Mouse (Mus musculus) CH12.LX (cell line): ENCODE measurements around the gene Gm14214. TPM values are rescaled to one million over a fixed set of nuclear protein-coding genes. Genes with fewer than 3 reads are reported as not detected.

Experiments used
- DNase-seq: peaks from one replicate; pipeline ENCODE4 v3.0.0-alpha.2; 2013; ENCODE audit errors: extremely low read depth
- H3K27ac ChIP-seq: 2 replicates; pipeline ENCODE4 v1.5.1; 2012; ENCODE audit warnings: low read depth, mild to moderate bottlenecking, control low read depth, moderate library complexity; ENCODE audit not compliant: insufficient read depth
- H3K27me3 ChIP-seq: replicated peaks from 2 replicates; pipeline ENCODE3; 2012; ENCODE audit warnings: inconsistent platforms
- H3K36me3 ChIP-seq, 2 experiments: replicated peaks in 1 of 2; 2 replicates each; pipeline versions ENCODE3 to v1.6.1; 2012; ENCODE audit warnings: inconsistent platforms in 1 of 2, low read length in 1 of 2, mild to moderate bottlenecking in 1 of 2, mixed read lengths in 1 of 2, moderate library complexity in 1 of 2; ENCODE audit not compliant: control insufficient read depth in 1 of 2, insufficient read depth in 1 of 2
- H3K4me1 ChIP-seq, 2 experiments: 2 replicates each; pipeline ENCODE4 v1.6.1; 2012; ENCODE audit warnings: inconsistent platforms in 1 of 2, moderate library complexity in 1 of 2; ENCODE audit not compliant: insufficient read depth in 2 of 2, control insufficient read depth in 1 of 2
- H3K4me2 ChIP-seq: 2 replicates; pipeline ENCODE4 v1.6.1; 2012; ENCODE audit warnings: low read depth, mild to moderate bottlenecking, control low read depth; ENCODE audit not compliant: poor library complexity, insufficient read depth, severe bottlenecking
- H3K4me3 ChIP-seq, 3 experiments: fragments of 150-350 bp in 1 of 3; sonication (generic) in 1 of 3; replicated peaks in 1 of 3; 2 replicates each; pipeline versions ENCODE3 to v1.5.1; 2011 to 2012; ENCODE audit warnings: low read depth in 2 of 3, low read length in 2 of 3, mild to moderate bottlenecking in 2 of 3, moderate library complexity in 2 of 3, control low read depth in 1 of 3, improper control_type of control experiment in 1 of 3, inconsistent platforms in 1 of 3, mixed read lengths in 1 of 3; ENCODE audit not compliant: poor library complexity in 1 of 3
- H3K79me2 ChIP-seq: replicated peaks from 2 replicates; pipeline ENCODE4 v1.6.1; 2012; ENCODE audit warnings: mild to moderate bottlenecking, moderate library complexity; ENCODE audit not compliant: control insufficient read depth, poor library complexity, insufficient read depth, severe bottlenecking; ENCODE audit errors: extremely low read depth
- H3K9ac ChIP-seq: 2 replicates; pipeline ENCODE4 v1.6.1; 2012; ENCODE audit warnings: low read depth, mild to moderate bottlenecking, control low read depth, moderate library complexity; ENCODE audit not compliant: insufficient read depth
- H3K9me3 ChIP-seq: replicated peaks from 2 replicates; pipeline ENCODE3; 2012; ENCODE audit warnings: low read length, inconsistent platforms, mixed read lengths
- BHLHE40 ChIP-seq: IDR thresholded peaks from 2 replicates; pipeline ENCODE4 v1.6.1; 2011; ENCODE audit warnings: mild to moderate bottlenecking, low read depth, low read length, improper control_type of control experiment
- CHD1 ChIP-seq: IDR thresholded peaks from 2 replicates; pipeline ENCODE4 v1.6.1; 2012; ENCODE audit warnings: low read depth, low read length, improper control_type of control experiment, inconsistent platforms
- CHD2 ChIP-seq: IDR thresholded peaks from 2 replicates; pipeline ENCODE4 v1.6.1; 2011; ENCODE audit warnings: low read length, improper control_type of control experiment
- CTCF ChIP-seq, 2 experiments: IDR thresholded peaks in 1 of 2; conservative IDR thresholded peaks in 1 of 2; 2 replicates each; pipeline ENCODE4 v1.5.1; 2011 to 2012; ENCODE audit warnings: low read depth in 2 of 2, low read length in 2 of 2, improper control_type of control experiment in 1 of 2, inconsistent platforms in 1 of 2, mild to moderate bottlenecking in 1 of 2, moderate library complexity in 1 of 2
- E2F4 ChIP-seq: IDR thresholded peaks from 2 replicates; pipeline ENCODE4 v1.6.1; 2011; ENCODE audit warnings: low read depth, low read length, improper control_type of control experiment; ENCODE audit not compliant: insufficient replicate concordance
- ELF1 ChIP-seq: IDR thresholded peaks from 2 replicates; pipeline ENCODE4 v1.6.1; 2014; ENCODE audit warnings: low read depth, mild to moderate bottlenecking, inconsistent platforms, low read length, improper control_type of control experiment
- ETS1 ChIP-seq: conservative IDR thresholded peaks from 2 replicates; pipeline ENCODE4 v1.6.1; 2012; ENCODE audit warnings: low read depth, mild to moderate bottlenecking, inconsistent platforms, low read length, improper control_type of control experiment, moderate library complexity
- GABPA ChIP-seq: IDR thresholded peaks from 2 replicates; pipeline ENCODE4 v1.6.1; 2012; ENCODE audit warnings: low read depth, low read length, improper control_type of control experiment, inconsistent platforms; ENCODE audit not compliant: insufficient replicate concordance
- HCFC1 ChIP-seq: IDR thresholded peaks from 2 replicates; pipeline ENCODE4 v1.6.1; 2012; ENCODE audit warnings: low read depth, mild to moderate bottlenecking, inconsistent platforms, low read length, improper control_type of control experiment
- IRF4 ChIP-seq: IDR thresholded peaks from 2 replicates; pipeline ENCODE4 v1.6.1; 2014; ENCODE audit warnings: low read depth, mild to moderate bottlenecking, inconsistent platforms, low read length, improper control_type of control experiment
- JUND ChIP-seq: conservative IDR thresholded peaks from 2 replicates; pipeline ENCODE4 v1.6.1; 2011; ENCODE audit warnings: low read depth, low read length, improper control_type of control experiment
- KAT2A ChIP-seq: IDR thresholded peaks from 2 replicates; pipeline ENCODE4 v1.6.1; 2012; ENCODE audit warnings: low read length, improper control_type of control experiment, inconsistent platforms; ENCODE audit not compliant: insufficient replicate concordance
- MAFK ChIP-seq: IDR thresholded peaks from 2 replicates; pipeline ENCODE4 v1.6.1; 2011; ENCODE audit warnings: low read length, improper control_type of control experiment; ENCODE audit not compliant: insufficient replicate concordance
- MEF2A ChIP-seq: IDR thresholded peaks from 2 replicates; pipeline ENCODE4 v1.6.1; 2014; ENCODE audit warnings: low read depth, mild to moderate bottlenecking, inconsistent platforms, low read length, improper control_type of control experiment, borderline replicate concordance
- MYC ChIP-seq: IDR thresholded peaks from 2 replicates; pipeline ENCODE4 v1.6.1; 2011; ENCODE audit warnings: low read depth, mild to moderate bottlenecking, improper control_type of control experiment, low read length
- NELFE ChIP-seq: IDR thresholded peaks from 2 replicates; pipeline ENCODE4 v1.6.1; 2011; ENCODE audit warnings: low read depth, low read length, improper control_type of control experiment
- NRF1 ChIP-seq: IDR thresholded peaks from 2 replicates; pipeline ENCODE4 v1.6.1; 2014; ENCODE audit warnings: low read depth, mild to moderate bottlenecking, inconsistent platforms, low read length, improper control_type of control experiment, moderate library complexity
- PAX5 ChIP-seq: IDR thresholded peaks from 2 replicates; pipeline ENCODE4 v1.6.1; 2012; ENCODE audit warnings: low read length, inconsistent platforms, mixed read lengths
- POLR2A ChIP-seq: IDR thresholded peaks from 2 replicates; pipeline ENCODE4 v1.6.1; 2011; ENCODE audit warnings: low read depth, mild to moderate bottlenecking, improper control_type of control experiment, low read length
- POLR2AphosphoS2 ChIP-seq: IDR thresholded peaks from 2 replicates; pipeline ENCODE4 v1.6.1; 2011; ENCODE audit warnings: low read depth, low read length, improper control_type of control experiment
- RAD21 ChIP-seq: IDR thresholded peaks from 2 replicates; pipeline ENCODE4 v1.6.1; 2011; ENCODE audit warnings: low read depth, mild to moderate bottlenecking, low read length, improper control_type of control experiment, moderate library complexity
- RCOR1 ChIP-seq: conservative IDR thresholded peaks from 2 replicates; pipeline ENCODE4 v1.6.1; 2012; ENCODE audit warnings: low read depth, mild to moderate bottlenecking, inconsistent platforms, low read length, improper control_type of control experiment
- SIN3A ChIP-seq: IDR thresholded peaks from 2 replicates; pipeline ENCODE4 v1.6.1; 2012; ENCODE audit warnings: low read length, improper control_type of control experiment, inconsistent platforms
- SMC3 ChIP-seq: IDR thresholded peaks from 2 replicates; pipeline ENCODE4 v1.6.1; 2011; ENCODE audit warnings: low read depth, low read length, improper control_type of control experiment
- TBP ChIP-seq: conservative IDR thresholded peaks from 2 replicates; pipeline ENCODE4 v1.6.1; 2011; ENCODE audit warnings: low read depth, low read length, improper control_type of control experiment
- TCF12 ChIP-seq: IDR thresholded peaks from 2 replicates; pipeline ENCODE4 v1.6.1; 2014; ENCODE audit warnings: low read depth, mild to moderate bottlenecking, inconsistent platforms, low read length, improper control_type of control experiment
- USF1 ChIP-seq: IDR thresholded peaks from 2 replicates; pipeline ENCODE4 v1.6.1; 2014; ENCODE audit warnings: low read depth, mild to moderate bottlenecking, inconsistent platforms, low read length, improper control_type of control experiment
- USF2 ChIP-seq: conservative IDR thresholded peaks from 2 replicates; pipeline ENCODE4 v1.6.1; 2011; ENCODE audit warnings: low read depth, low read length, improper control_type of control experiment
- ZKSCAN1 ChIP-seq: IDR thresholded peaks from 2 replicates; pipeline ENCODE4 v1.6.1; 2012; ENCODE audit warnings: low read depth, inconsistent platforms, low read length, improper control_type of control experiment, borderline replicate concordance
- ZMIZ1 ChIP-seq: IDR thresholded peaks from 2 replicates; pipeline ENCODE4 v1.6.1; 2012; ENCODE audit warnings: low read depth, mild to moderate bottlenecking, inconsistent platforms, low read length, improper control_type of control experiment
- ZNF384 ChIP-seq: IDR thresholded peaks from 2 replicates; pipeline ENCODE4 v1.6.1; 2012; ENCODE audit warnings: low read depth, low read length, improper control_type of control experiment, inconsistent platforms
- dilution Hi-C: fragments of 300-500 bp; cut with MboI; formaldehyde crosslinking; loops from 2 replicates; pipeline ENCODE4 v1.14.3; 2020; ENCODE audit warnings: low sequenced_read_pairs; ENCODE audit not compliant: extremely low pct_unique_long_range_greater_than_20kb, extremely low pct_ligation_motif_present
- in situ Hi-C: fragments of 300-500 bp; cut with MboI; formaldehyde crosslinking; loops from 3 replicates; pipeline ENCODE4 v1.14.3; 2019; ENCODE audit warnings: low sequenced_read_pairs, low pct_ligation_motif_present, low pct_unique_long_range_greater_than_20kb, mixed read lengths
- polyA plus RNA-seq: library from polyadenylated mRNA; unstranded; fragments of >175 nt; gene quantifications from 2 replicates; pipeline ENCODE4 v1.2.1, GENCODE M21; 2012; ENCODE audit warnings: low read depth; ENCODE audit not compliant: insufficient read length
- total RNA-seq, 2 experiments: library from RNA; depleted of rRNA; stranded (reverse); fragments of 300-350 nt in 1 of 2; fragments of >200 nt in 1 of 2; gene quantifications; 2 replicates each; pipeline ENCODE4 v1.2.3; 2012 to 2014

The Gm14214 gene
- total and polyA plus RNA-seq, 3 experiments, result 0.41 TPM; not detected in 2

- H3K27me3 ChIP-seq, result no peaks in the 10 kb centered on the region
- TF ChIP-seq POLR2AphosphoS2, result no peak
- TF ChIP-seq CHD2, result no peak
- TF ChIP-seq USF1, result no peak
- TF ChIP-seq GABPA, result no peak
- TF ChIP-seq MYC, result no peak
- TF ChIP-seq TBP, result no peak
- no peak for TF ChIP-seq RAD21
- no peak for TF ChIP-seq ZKSCAN1
- TF ChIP-seq CTCF (conservative IDR thresholded peaks at IDR 0.05 in 1 of 2, IDR thresholded peaks at IDR 0.05 in 1 of 2; ENCODE audit: low read depth in 2 of 2, low read length in 2 of 2), result no peak
- TF ChIP-seq USF2, result no peak
- no peak for TF ChIP-seq KAT2A
- no peak for TF ChIP-seq SIN3A
- in situ Hi-C loops (no loop called here), dilution Hi-C loops (no loop called here)
- no peak for DNase-seq
- no peak overlapping the region for H3K27ac ChIP-seq
- H3K4me3 ChIP-seq, result no peak overlapping the region
- H3K9me3 ChIP-seq, result peaks cover 16% of the 10 kb centered on the region
- H3K4me1 ChIP-seq, result peaks cover 3 to 34% of the 10 kb centered on the region in 2 experiments; a peak in 3 of 4 replicates
- no peak overlapping the region for H3K9ac ChIP-seq
- no peaks in the 10 kb centered on the region for H3K79me2 ChIP-seq
- no peak overlapping the region for H3K4me2 ChIP-seq
- no peaks in the 10 kb centered on the region for H3K36me3 ChIP-seq
These were observed 6.6 kb downstream of the Gm14214 start for GRCm38 (mm10) chr2:154763226-154763625.

GRCm38 (mm10) chr2:154758454-154758853 is 11.4 kb downstream of the Gm14214 start:
- DNase-seq, result peak; percentile 63
- Histone ChIP-seq H3K9ac (no peak overlapping the region), H3K4me2 (no peak overlapping the region), H3K36me3 (no peaks in the 10 kb centered on the region), H3K9me3 (peaks cover 16% of the 10 kb centered on the region), H3K27ac (peak overlapping the region; percentile 61), H3K4me3 (no peak overlapping the region), H3K4me1 (peaks cover 7 to 45% of the 10 kb centered on the region in 2 experiments), H3K27me3 (no peaks in the 10 kb centered on the region), H3K79me2 (no peaks in the 10 kb centered on the region)
- in situ Hi-C loops, result loop anchor here (5.0 kb wide), 1 partner anchor 36 kb away; no protein-coding TSS in a partner anchor
- dilution Hi-C loops, result no loop called here
- TF ChIP-seq ETS1 (peak; percentile 57; the same call in 1 of the 2 replicates), NRF1 (no peak), RCOR1 (no peak), MEF2A (peak; percentile 85; the same call in 1 of the 2 replicates), GABPA (no peak), CHD2 (no peak), TBP (0 out of 2 replicates have a peak, but pooled peaks have one; percentile 44), MYC (peak; percentile 80), E2F4 (no peak), POLR2A (no peak), HCFC1 (no peak; the same call in 1 of the 2 replicates), ZKSCAN1 (no peak), SMC3 (peak; percentile 61), MAFK (no peak), TCF12 (peak; percentile 70), RAD21 (peak; percentile 48), SIN3A (no peak), JUND (0 out of 2 replicates have a peak, but pooled peaks have one; percentile 30), NELFE (no peak), PAX5 (no peak), IRF4 (peak; percentile 89), CTCF (conservative IDR thresholded peaks at IDR 0.05 in 1 of 2, IDR thresholded peaks at IDR 0.05 in 1 of 2; ENCODE audit: low read depth in 2 of 2, low read length in 2 of 2) (peak in 1 of 2 experiments; percentile 53; a peak in 2 of 4 replicates), BHLHE40 (peak; percentile 53), ELF1 (peak; percentile 34; the same call in 1 of the 2 replicates), ZMIZ1 (no peak), USF1 (no peak), KAT2A (no peak), ZNF384 (peak; percentile 63), CHD1 (peak; percentile 98)
